Mouse (Mus musculus) c-Kit-positive CD71-positive TER-119-positive erythroid progenitor cells, embryonic 14.5 days (primary cell): ENCODE data around the gene Ugt1a10.

Source experiments
- DNase-seq: peaks from one replicate; pipeline ENCODE4 v3.0.0-alpha.2; 2013; ENCODE audit warnings: low spot score

The Ugt1a10 gene

GRCm38 (mm10) chr1:88255466-88255857 lies 200.3 kb downstream of the Ugt1a10 start:
- no peak for DNase-seq

- DNase-seq: no peak
Measured at GRCm38 (mm10) chr1:88255989-88256754, 201.0 kb downstream of the Ugt1a10 start.

GRCm38 (mm10) chr1:88256886-88257663 lies 201.9 kb downstream of the Ugt1a10 start:
- no peak for DNase-seq

GRCm38 (mm10) chr1:88257681-88258080 lies 202.5 kb downstream of the Ugt1a10 start:
- no peak for DNase-seq

GRCm38 (mm10) chr1:88258361-88258760 lies 203.2 kb downstream of the Ugt1a10 start:
- DNase-seq: no peak

GRCm38 (mm10) chr1:88258881-88259642 lies 203.9 kb downstream of the Ugt1a10 start:
- DNase-seq: no peak

- DNase-seq: no peak
Measured at GRCm38 (mm10) chr1:88259643-88260024, 204.4 kb downstream of the Ugt1a10 start.

- DNase-seq: no peak
Measured at GRCm38 (mm10) chr1:88260114-88260513, 204.9 kb downstream of the Ugt1a10 start.

- no peak for DNase-seq
Measured at GRCm38 (mm10) chr1:88260604-88261377, 205.6 kb downstream of the Ugt1a10 start.

GRCm38 (mm10) chr1:88261706-88262105 lies 206.5 kb downstream of the Ugt1a10 start:
- no peak for DNase-seq

- DNase-seq: no peak
Measured at GRCm38 (mm10) chr1:88262255-88262654, 207.1 kb downstream of the Ugt1a10 start.

GRCm38 (mm10) chr1:88262961-88263360 lies 207.8 kb downstream of the Ugt1a10 start:
- no peak for DNase-seq

GRCm38 (mm10) chr1:88263778-88264177 lies 208.6 kb downstream of the Ugt1a10 start:
- no peak for DNase-seq

GRCm38 (mm10) chr1:88264237-88264868 lies 209.2 kb downstream of the Ugt1a10 start:
- DNase-seq: no peak

- no peak for DNase-seq
Measured at GRCm38 (mm10) chr1:88264869-88265240, 209.7 kb downstream of the Ugt1a10 start.

- DNase-seq: no peak
Measured at GRCm38 (mm10) chr1:88266123-88266522, 210.9 kb downstream of the Ugt1a10 start.

GRCm38 (mm10) chr1:88267489-88267888 lies 212.3 kb downstream of the Ugt1a10 start:
- no peak for DNase-seq

- no peak for DNase-seq
Measured at GRCm38 (mm10) chr1:88268070-88268469, 212.9 kb downstream of the Ugt1a10 start.
